Mouse (Mus musculus): ENCODE data around the gene Nob1. TPM values are rescaled to one million over a fixed set of nuclear protein-coding genes. Genes with fewer than 3 reads are reported as not detected.

Gene Nob1
- total RNA-seq (2021): 10 to 100 TPM; 39.4 to 40.6 TPM
- long read RNA-seq, experiment 1, transcript Nob1-201 (9 exons, 1,658 nt): major isoform, 14 of 26 reads
- long read RNA-seq, experiment 1, partial matches to known transcripts: 8 of 26 reads
- long read RNA-seq, experiment 1, other reads (novel, unspliced or antisense): 4 of 26 reads
- long read RNA-seq, experiment 2, transcript Nob1-201 (9 exons, 1,658 nt): major isoform, 10 of 22 reads
- long read RNA-seq, experiment 2, partial matches to known transcripts: 6 of 22 reads
- long read RNA-seq, experiment 2, other reads (novel, unspliced or antisense): 6 of 22 reads

GRCm38 (mm10) chr8:107424597-107425229 is at the start of gene Nob1:
Gene Nob1, minus strand, starts transcription at chr8:107425051.
- peak within 1 kb of the TSS; percentile 77 for H3K4me3 ChIP-seq
- intact Hi-C loops (cut with DNase I): loop anchor here (1.0 to 2.0 kb wide), 2 partner anchors 38 to 320 kb away; no protein-coding TSS in a partner anchor
- peak; percentile 96 to 97 for DNase-seq (ENCODE audit: extremely low spot score in 1 of 2, low spot score in 2 of 2)
- peak within 1 kb of the TSS; percentile 92 for H3K27ac ChIP-seq
- no peak; the same call in none of the 2 replicates for TF ChIP-seq CTCF (IDR thresholded peaks at IDR 0.05)

GRCm38 (mm10) chr8:107473369-107473768 is 48.5 kb upstream of the Nob1 start:
- TF ChIP-seq CTCF (IDR thresholded peaks at IDR 0.05): no peak
- intact Hi-C loops (cut with DNase I): no loop called here
- H3K4me3 ChIP-seq: no peak overlapping the region
- no peak overlapping the region for H3K27ac ChIP-seq
- DNase-seq (ENCODE audit: extremely low spot score in 1 of 2, low spot score in 2 of 2): no peak

- intact Hi-C loops (cut with DNase I): no loop called here
- no peak for TF ChIP-seq CTCF (IDR thresholded peaks at IDR 0.05)
- no peak overlapping the region for H3K27ac ChIP-seq
Measured at GRCm38 (mm10) chr8:107472403-107473100, 47.7 kb upstream of the Nob1 start.

GRCm38 (mm10) chr8:107470302-107470701 is 45.5 kb upstream of the Nob1 start:
- Histone ChIP-seq H3K4me3 (no peak overlapping the region), H3K27ac (no peak overlapping the region)
- no peak for TF ChIP-seq CTCF (IDR thresholded peaks at IDR 0.05)
- intact Hi-C loops (cut with DNase I): no loop called here
- no peak for DNase-seq (ENCODE audit: extremely low spot score in 1 of 2, low spot score in 2 of 2)

More at GRCm38 (mm10) chr8:107472403-107473100, 47.7 kb upstream of the Nob1 start:
- no peak overlapping the region for H3K4me3 ChIP-seq
- DNase-seq (ENCODE audit: extremely low spot score in 1 of 2, low spot score in 2 of 2): no peak

GRCm38 (mm10) chr8:107468811-107469302 is 44.0 kb upstream of the Nob1 start:
- no peak for TF ChIP-seq CTCF (IDR thresholded peaks at IDR 0.05)
- intact Hi-C loops (cut with DNase I): no loop called here
- no peak for DNase-seq (ENCODE audit: extremely low spot score in 1 of 2, low spot score in 2 of 2)
- Histone ChIP-seq H3K4me3 (no peak overlapping the region), H3K27ac (no peak overlapping the region)

- no peak for DNase-seq (ENCODE audit: extremely low spot score in 1 of 2, low spot score in 2 of 2)
- intact Hi-C loops (cut with DNase I): no loop called here
- Histone ChIP-seq H3K27ac (no peak overlapping the region), H3K4me3 (no peak overlapping the region)
- no peak; the same call in 1 of the 2 replicates for TF ChIP-seq CTCF (IDR thresholded peaks at IDR 0.05)
Measured at GRCm38 (mm10) chr8:107466642-107467041, 41.8 kb upstream of the Nob1 start.

GRCm38 (mm10) chr8:107465332-107465990 is 40.6 kb upstream of the Nob1 start:
- Histone ChIP-seq H3K4me3 (no peak overlapping the region), H3K27ac (no peak overlapping the region)
- no peak for TF ChIP-seq CTCF (IDR thresholded peaks at IDR 0.05)
- DNase-seq (ENCODE audit: extremely low spot score in 1 of 2, low spot score in 2 of 2): no peak
- intact Hi-C loops (cut with DNase I): no loop called here

- DNase-seq (ENCODE audit: extremely low spot score in 1 of 2, low spot score in 2 of 2): no peak
- TF ChIP-seq CTCF (IDR thresholded peaks at IDR 0.05): no peak
- no peak overlapping the region for H3K27ac ChIP-seq
- no peak overlapping the region for H3K4me3 ChIP-seq
- intact Hi-C loops (cut with DNase I): no loop called here
Measured at GRCm38 (mm10) chr8:107462423-107462822, 37.6 kb upstream of the Nob1 start.

GRCm38 (mm10) chr8:107458281-107458680 is 33.4 kb upstream of the Nob1 start:
- intact Hi-C loops (cut with DNase I): no loop called here
- no peak for DNase-seq (ENCODE audit: extremely low spot score in 1 of 2, low spot score in 2 of 2)
- H3K4me3 ChIP-seq: no peak overlapping the region
- no peak for TF ChIP-seq CTCF (IDR thresholded peaks at IDR 0.05)
- no peak overlapping the region for H3K27ac ChIP-seq

GRCm38 (mm10) chr8:107457725-107458124 is 32.9 kb upstream of the Nob1 start:
- Histone ChIP-seq H3K4me3 (no peak overlapping the region), H3K27ac (no peak overlapping the region)
- TF ChIP-seq CTCF (IDR thresholded peaks at IDR 0.05): no peak
- intact Hi-C loops (cut with DNase I): no loop called here
- no peak for DNase-seq (ENCODE audit: extremely low spot score in 1 of 2, low spot score in 2 of 2)

GRCm38 (mm10) chr8:107455268-107455667 is 30.4 kb upstream of the Nob1 start:
- no peak overlapping the region for H3K27ac ChIP-seq
- peak; percentile 97 for TF ChIP-seq CTCF (IDR thresholded peaks at IDR 0.05)
- peak; percentile 32 to 33 for DNase-seq (ENCODE audit: extremely low spot score in 1 of 2, low spot score in 2 of 2)
- H3K4me3 ChIP-seq: no peak overlapping the region
- intact Hi-C loops (cut with DNase I): loop anchor here (1.0 kb wide), 2 partner anchors 117 to 121 kb away; no protein-coding TSS in a partner anchor

All from left cerebral cortex, adult 2 months (tissue).